ENCODE assay signal across 8 mouse cellular contexts in the genomic region with DNA sequence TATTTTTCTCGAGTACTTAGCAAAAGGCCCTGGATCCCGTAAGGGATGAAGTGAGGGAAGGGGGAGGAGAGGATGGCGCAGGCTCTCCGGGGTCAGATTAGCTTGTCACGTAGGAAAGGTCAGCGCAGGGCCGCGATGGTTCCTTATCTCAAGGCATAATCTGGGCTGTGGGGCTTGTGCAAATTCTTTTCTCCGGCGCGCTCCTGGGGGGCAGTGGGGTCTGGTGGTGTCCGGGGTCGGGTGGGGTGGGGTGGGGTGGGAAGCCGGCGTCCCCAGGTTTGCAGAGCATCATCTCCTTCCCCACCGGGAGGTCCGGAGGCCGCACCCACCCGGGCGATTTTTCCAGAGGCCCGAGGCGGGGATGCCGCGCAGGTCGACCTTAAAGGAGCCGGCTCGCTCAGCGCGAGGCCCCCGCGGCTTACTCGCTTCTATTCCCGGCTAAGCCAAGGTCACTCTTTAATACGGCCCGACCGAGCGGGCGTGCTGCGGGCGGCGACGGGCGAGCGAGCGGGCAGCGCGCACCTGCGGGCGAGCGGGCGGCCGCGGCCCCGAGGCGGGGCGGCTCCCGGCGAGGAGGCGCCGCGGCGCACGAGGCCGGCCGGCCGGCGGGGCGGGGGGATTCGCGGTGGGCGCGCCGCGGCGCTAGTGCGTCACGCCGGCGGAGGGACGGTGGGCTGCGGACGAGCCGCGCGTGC. TPM values are rescaled to one million over a fixed set of nuclear protein-coding genes. Genes with fewer than 3 reads are reported as not detected.
DNase-seq lines count a peak whose midpoint lies in the region; ATAC-seq lines count a peak whose summit lies in the region.

No protein-coding gene starts in this region.

- H3K27me3 ChIP-seq in heart, embryonic 13.5 days (replicated peaks), result peaks cover 15% of the 10 kb centered on the region
- H3K27me3 ChIP-seq in limb, embryonic 10.5 days (ENCODE audit: low read depth, poor library complexity, severe bottlenecking), result peaks cover 37% of the 10 kb centered on the region
- no peaks in the 10 kb centered on the region; the same call in 1 of the 2 replicates for H3K27me3 ChIP-seq in neural tube, embryonic 15.5 days (replicated peaks)

- H3K9ac ChIP-seq in heart, embryonic 13.5 days, result peak overlapping the region; percentile 90
- peak overlapping the region; percentile 95 for H3K9ac ChIP-seq in neural tube, embryonic 15.5 days (replicated peaks)

- peak; percentile 36 for DNase-seq in right cerebral cortex, adult 18-20 months
- DNase-seq in right cerebral cortex, postnatal 36 days (ENCODE audit: low spot score in 2 of 2), result no peak
- peak; percentile 42 to 51 for DNase-seq in cerebellum, postnatal 25 days
- peak; percentile 76 for DNase-seq in limb, embryonic 10.5 days (ENCODE audit: low spot score)
- no peak for DNase-seq in gastrocnemius, adult 8-10 months (ENCODE audit: low spot score in 2 of 2)

- peak overlapping the region; percentile 88 for H3K4me2 ChIP-seq in heart, embryonic 13.5 days
- H3K4me2 ChIP-seq in neural tube, embryonic 15.5 days, result peak overlapping the region; percentile 70

- no peaks in the 10 kb centered on the region for H3K9me3 ChIP-seq in heart, embryonic 13.5 days
- H3K9me3 ChIP-seq in limb, embryonic 10.5 days (replicated peaks), result no peaks in the 10 kb centered on the region
- H3K9me3 ChIP-seq in neural tube, embryonic 15.5 days (replicated peaks), result no peaks in the 10 kb centered on the region

- no peaks in the 10 kb centered on the region for H3K36me3 ChIP-seq in heart, embryonic 13.5 days
- no peaks in the 10 kb centered on the region for H3K36me3 ChIP-seq in limb, embryonic 10.5 days
- no peaks in the 10 kb centered on the region for H3K36me3 ChIP-seq in neural tube, embryonic 15.5 days

- H3K4me1 ChIP-seq in heart, embryonic 13.5 days, result peaks cover 18% of the 10 kb centered on the region
- H3K4me1 ChIP-seq in limb, embryonic 10.5 days, result peaks cover 19% of the 10 kb centered on the region
- peaks cover 7% of the 10 kb centered on the region for H3K4me1 ChIP-seq in neural tube, embryonic 15.5 days

- H3K27ac ChIP-seq in heart, embryonic 13.5 days (replicated peaks), result peak overlapping the region; percentile 66
- H3K27ac ChIP-seq in limb, embryonic 10.5 days, result peak overlapping the region; percentile 92
- peak overlapping the region; percentile 96 for H3K27ac ChIP-seq in neural tube, embryonic 15.5 days (replicated peaks)

- WGBS in heart, embryonic 13.5 days, result under 1% methylated on average over 56 of the region's 85 CpGs
- 6% methylated on average over 85 of the region's 85 CpGs for WGBS in limb, embryonic 10.5 days
- under 1% methylated on average over 34 of the region's 85 CpGs for WGBS in neural tube, embryonic 15.5 days

- H3K4me3 ChIP-seq in heart, embryonic 13.5 days, result peak overlapping the region; percentile 88
- H3K4me3 ChIP-seq in limb, embryonic 10.5 days, result peak overlapping the region; percentile 88
- H3K4me3 ChIP-seq in neural tube, embryonic 15.5 days (replicated peaks), result peak overlapping the region; percentile 82

- peak; percentile 72 for ATAC-seq in heart, embryonic 13.5 days (ENCODE audit: extremely low read depth, insufficient number of reproducible peaks, low FRiP score, low TSS enrichment)
- ATAC-seq in neural tube, embryonic 15.5 days (ENCODE audit: low FRiP score), result peak; percentile 93
- no peak for ATAC-seq in erythroid progenitor cell, adult 5-6 weeks (replicated peaks; ENCODE audit: low FRiP score, poor library complexity, severe bottlenecking)

RNA-seq across cellular contexts. Expression of a gene that starts 4.0 kb away (rescaled TPM):
- 5.1 and 6.9 TPM in 2 replicates for polyA plus RNA-seq in heart, embryonic 13.5 days (2015; fragmentation: Nextera tagmentation; extraction: Ambion mirVana)
- 7.5 and 7.8 TPM in 2 replicates for polyA plus RNA-seq in limb, embryonic 10.5 days (2016; fragmentation: Nextera tagmentation; extraction: Ambion mirVana)
- polyA plus RNA-seq in neural tube, embryonic 15.5 days (2015; fragmentation: Nextera tagmentation; extraction: Ambion mirVana), result 25.9 and 30.5 TPM in 2 replicates
- 1.1 TPM in 1 of 2 replicates, not detected in the other for total RNA-seq in erythroid progenitor cell, adult 5-6 weeks (2015; ENCODE audit: low replicate concordance)
- 1.4 and 1.9 TPM in 2 replicates for total RNA-seq in erythroid progenitor cell, adult 5-6 weeks (2017; ENCODE audit: low replicate concordance)
- under 1 TPM in 1 of 4 experiments, not detected in 3; 0.12 TPM for total RNA-seq in gastrocnemius, adult 8-10 months (2022)

RNA-seq across cellular contexts. Expression of a gene that starts 28.0 kb away (rescaled TPM):
- 3.1 and 3.2 TPM in 2 replicates for polyA plus RNA-seq in heart, embryonic 13.5 days (2015; fragmentation: Nextera tagmentation; extraction: Ambion mirVana)
- 1.2 and 2.0 TPM in 2 replicates for polyA plus RNA-seq in limb, embryonic 10.5 days (2016; fragmentation: Nextera tagmentation; extraction: Ambion mirVana)
- polyA plus RNA-seq in neural tube, embryonic 15.5 days (2015; fragmentation: Nextera tagmentation; extraction: Ambion mirVana), result 1.1 and 1.3 TPM in 2 replicates
- 5.0 and 11.3 TPM in 2 replicates for total RNA-seq in erythroid progenitor cell, adult 5-6 weeks (2015; ENCODE audit: low replicate concordance)
- total RNA-seq in erythroid progenitor cell, adult 5-6 weeks (2017; ENCODE audit: low replicate concordance), result 2.5 TPM in 1 of 2 replicates, not detected in the other
- total RNA-seq in gastrocnemius, adult 8-10 months (2022), result 1 to 10 TPM in 2 of 4 experiments, under 1 TPM in 1, not detected in 1; 0.31 to 8.1 (median 5.0) TPM

RNA-seq across cellular contexts. Expression of a gene that starts 36.9 kb away (rescaled TPM):
- not detected in 2 replicates for polyA plus RNA-seq in heart, embryonic 13.5 days (2015; fragmentation: Nextera tagmentation; extraction: Ambion mirVana)
- not detected in 2 replicates for polyA plus RNA-seq in limb, embryonic 10.5 days (2016; fragmentation: Nextera tagmentation; extraction: Ambion mirVana)
- polyA plus RNA-seq in neural tube, embryonic 15.5 days (2015; fragmentation: Nextera tagmentation; extraction: Ambion mirVana), result not detected in 2 replicates
- not detected in 2 replicates for total RNA-seq in erythroid progenitor cell, adult 5-6 weeks (2015; ENCODE audit: low replicate concordance)
- not detected in 2 replicates for total RNA-seq in erythroid progenitor cell, adult 5-6 weeks (2017; ENCODE audit: low replicate concordance)
- not detected for total RNA-seq in gastrocnemius, adult 8-10 months (2022)

Comparison
In these comparisons a context has a peak if more than half of its experiments do, and no peak if none do; other contexts are left out.
1. DNase-seq: peak in right cerebral cortex, adult 18-20 months (single experiment), cerebellum, postnatal 25 days (2 of 2) and limb, embryonic 10.5 days (single experiment); none in right cerebral cortex, postnatal 36 days (0 of 2) and gastrocnemius, adult 8-10 months (0 of 2).
2. Peak in every context shown above with its lines, with median percentiles within 50 percentile points of each other: H3K27ac ChIP-seq and H3K4me3 ChIP-seq.